Mouse (Mus musculus) effector memory CD4-positive, alpha-beta T cell, adult 5 months (primary cell): Measurements from ENCODE around the gene Stx17. TPM values are rescaled to one million over a fixed set of nuclear protein-coding genes. Genes with fewer than 3 reads are reported as not detected.

Experiments
- polyA plus RNA-seq: library from polyadenylated mRNA; unstranded; fragments of 100-300 nt; shearing (Covaris generic); gene quantifications from one replicate; pipeline ENCODE4 v1.2.1, GENCODE M21; 2017

Stx17 gene
- polyA plus RNA-seq, result 18.7 TPM

GRCm38 (mm10) chr4:48124773-48125469 is at the start of gene Stx17:
Stx17 (plus strand) TSS chr4:48124915.

Other genes with a start within 250 kb of the Stx17 start
- gene Nr4a3, start 79.8 kb upstream of the Stx17 start, polyA plus RNA-seq, result 639 TPM
- 94.6 TPM for gene Erp44, start 154.6 kb downstream of the Stx17 start, polyA plus RNA-seq
- gene Invs, start 154.8 kb downstream of the Stx17 start, polyA plus RNA-seq, result 11.2 TPM